Mouse (Mus musculus) right cerebral cortex, adult 18-20 months (tissue): ENCODE data around the gene Evc.

Experiments
- DNase-seq: peaks from one replicate; pipeline ENCODE4 v3.0.0; 2022; ENCODE audit warnings: mixed read lengths

The Evc gene

DNA sequence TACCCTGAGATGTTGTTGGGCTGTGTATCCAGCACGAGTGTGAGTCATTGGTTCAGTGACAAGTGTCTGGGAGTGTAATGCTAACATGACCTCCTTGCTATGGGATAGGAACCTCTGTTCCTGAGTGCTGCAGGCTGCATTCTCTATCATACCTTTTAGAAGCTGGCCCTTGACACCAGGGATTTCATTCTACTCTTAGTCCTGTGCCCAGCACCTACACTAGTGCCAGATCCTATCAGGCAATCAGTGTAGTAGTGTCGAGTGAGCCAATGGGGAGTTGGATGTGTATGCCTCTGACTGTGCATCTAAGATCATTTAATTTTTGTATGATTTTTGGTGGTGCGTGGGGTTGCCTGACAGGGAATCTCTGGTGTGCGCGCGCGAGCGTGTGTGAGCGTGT, 95.5 kb downstream of the Evc start:
- no peak for DNase-seq

DNA sequence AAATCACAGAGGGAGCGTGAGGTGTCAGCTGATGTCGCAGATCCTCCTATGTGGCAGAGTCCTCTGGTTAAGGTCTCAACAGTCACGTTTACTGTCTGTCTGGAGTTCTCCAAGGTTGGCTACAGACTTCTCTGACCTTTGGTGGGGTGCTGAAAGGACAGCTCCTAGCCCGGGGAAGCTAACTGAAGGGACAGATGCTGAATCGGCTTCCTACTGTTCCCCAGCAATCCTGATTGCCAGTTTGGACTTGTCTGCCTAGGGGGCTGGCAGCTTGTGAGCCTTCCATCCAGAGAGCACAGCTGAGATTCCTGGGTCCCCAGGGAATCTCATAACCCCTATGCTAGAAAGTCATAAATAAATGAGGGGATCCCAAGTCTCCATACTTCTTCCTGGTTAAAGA, 96.1 kb downstream of the Evc start:
- DNase-seq, result no peak
